Mouse (Mus musculus) heart, postnatal 0 days (tissue): ENCODE measurements around the gene Stox2.

Experiments used
- CTCF ChIP-seq: IDR thresholded peaks from 2 replicates; pipeline ENCODE4 v1.5.1; 2016; ENCODE audit warnings: antibody characterized with exemption, control low read depth, low read depth
- EP300 ChIP-seq: IDR thresholded peaks from 2 replicates; pipeline ENCODE4 v1.6.1; 2016; ENCODE audit warnings: antibody characterized with exemption, low read depth

DNA sequence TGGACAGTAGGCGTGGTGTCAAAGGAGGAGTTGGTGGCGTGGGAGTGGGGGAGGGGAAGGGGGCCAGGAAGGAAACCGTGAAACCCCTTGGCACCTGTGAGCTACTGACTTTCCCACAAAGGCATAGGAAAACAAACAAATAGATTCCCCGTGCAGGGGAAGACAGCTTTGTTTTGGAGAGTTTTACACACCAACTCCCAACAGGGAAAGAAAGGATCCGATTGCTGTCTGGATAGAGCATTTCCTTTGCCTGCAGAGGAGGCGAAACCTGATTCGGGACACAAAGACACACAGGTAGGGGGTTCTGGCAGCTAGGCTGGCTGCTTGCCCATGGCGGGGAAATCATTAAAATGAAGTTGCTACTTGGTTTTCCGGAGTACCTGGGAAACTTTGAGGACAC, 310.6 kb downstream of the Stox2 start:
- TF ChIP-seq CTCF (no peak), EP300 (no peak)
